Mouse (Mus musculus) embryo, embryonic 11 days (tissue): ENCODE results near the gene Ppp6r2.

ENCODE experiments used
- DNase-seq: peaks from one replicate; pipeline ENCODE4 v3.0.0-alpha.2; 2015

The Ppp6r2 gene

GRCm38 (mm10) chr15:89264485-89264884 is 53.1 kb downstream of the Ppp6r2 start:
- no peak for DNase-seq

DNA sequence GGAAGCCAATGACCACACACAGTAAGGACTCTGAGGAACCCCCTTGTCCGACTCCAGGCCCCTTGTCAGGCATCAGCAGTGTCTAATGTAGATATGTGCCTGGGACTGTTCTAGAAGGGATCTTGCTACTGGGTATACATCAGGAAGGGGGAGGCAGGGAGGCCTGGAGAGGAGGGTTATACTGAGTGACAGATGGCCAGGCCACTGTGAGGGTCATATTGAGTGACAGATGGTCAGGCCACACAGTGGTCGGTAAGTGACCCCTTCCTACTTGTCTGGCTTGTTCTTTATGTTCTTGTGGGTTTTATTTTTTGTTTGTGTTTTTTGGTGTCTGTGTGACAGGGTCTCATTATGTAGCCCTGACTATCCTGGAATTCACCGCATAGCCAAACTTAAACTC is 64.1 kb downstream of the Ppp6r2 start:
- no peak for DNase-seq

- DNase-seq, result no peak
These were observed 66.0 kb downstream of the Ppp6r2 start for GRCm38 (mm10) chr15:89277366-89277765.

DNA sequence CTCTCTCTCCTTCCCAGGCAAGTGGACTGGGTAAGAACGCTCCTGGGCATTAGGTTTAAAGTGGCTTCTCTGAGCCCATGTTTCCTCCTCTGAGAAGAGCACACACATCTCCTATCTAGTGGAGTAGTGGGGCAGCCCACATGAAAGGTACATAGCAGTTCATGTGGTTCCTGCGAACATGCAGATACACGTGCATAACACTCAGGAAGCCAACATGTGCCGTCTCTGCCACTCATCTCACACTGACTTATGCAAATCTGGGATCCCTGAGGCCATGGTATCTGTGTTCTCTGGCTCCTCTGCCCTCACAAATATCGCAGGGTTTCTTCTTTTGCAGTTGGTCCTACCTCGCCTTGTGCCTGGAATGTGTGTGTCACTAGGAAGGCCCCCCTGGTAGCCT is 71.2 kb downstream of the Ppp6r2 start:
- DNase-seq, result no peak

- DNase-seq, result no peak
These were observed 72.7 kb downstream of the Ppp6r2 start for GRCm38 (mm10) chr15:89284094-89284493.

GRCm38 (mm10) chr15:89285004-89285403 is 73.7 kb downstream of the Ppp6r2 start:
- DNase-seq, result no peak

DNA sequence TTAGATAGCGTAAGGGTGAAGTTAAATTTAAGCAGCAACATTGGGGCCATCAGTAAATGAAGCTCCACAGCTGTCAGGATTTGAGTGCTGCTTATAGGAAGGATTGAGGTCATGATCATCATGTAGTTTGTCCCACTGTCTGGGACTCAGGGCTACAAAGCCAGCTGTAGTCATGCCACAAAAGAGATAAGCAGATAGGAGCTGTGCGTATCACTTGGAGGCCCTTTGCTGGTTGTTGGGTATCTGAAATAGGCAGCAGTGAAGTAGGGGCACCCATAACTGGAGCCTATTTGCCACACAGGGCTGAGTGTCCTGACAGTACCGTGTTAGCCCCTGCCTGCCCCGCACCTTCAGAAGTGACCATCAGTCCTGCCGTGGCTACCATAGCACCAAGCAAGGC is 74.1 kb downstream of the Ppp6r2 start:
- DNase-seq, result no peak

- no peak for DNase-seq
These were observed 74.8 kb downstream of the Ppp6r2 start for GRCm38 (mm10) chr15:89286114-89286513.

DNA sequence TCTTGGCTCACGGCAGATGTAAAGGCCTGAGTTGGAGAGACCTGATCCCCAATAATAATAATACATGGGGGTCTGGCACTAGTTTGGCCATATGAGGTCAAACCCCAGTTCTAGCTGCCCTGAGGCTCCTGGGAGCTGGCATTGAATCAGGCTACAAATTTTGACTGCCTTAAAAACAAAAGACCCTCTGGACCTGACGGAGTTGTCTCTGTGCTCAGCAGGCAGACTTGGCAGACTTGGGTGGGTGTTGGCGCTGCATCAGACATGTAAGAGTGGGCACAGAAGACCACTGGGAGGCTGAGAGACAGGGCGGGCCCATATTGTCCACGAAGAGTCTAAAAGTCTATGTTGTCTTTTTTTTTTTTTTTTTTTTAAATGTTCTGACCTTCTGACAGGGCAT is 75.2 kb downstream of the Ppp6r2 start:
- no peak for DNase-seq

- DNase-seq, result no peak
These were observed 76.9 kb downstream of the Ppp6r2 start for GRCm38 (mm10) chr15:89288227-89288767.

GRCm38 (mm10) chr15:89289455-89289854 is 78.1 kb downstream of the Ppp6r2 start:
- no peak for DNase-seq

GRCm38 (mm10) chr15:89291521-89291920 is 80.2 kb downstream of the Ppp6r2 start:
- DNase-seq, result no peak

GRCm38 (mm10) chr15:89292795-89293194 is 81.4 kb downstream of the Ppp6r2 start:
- DNase-seq, result no peak

GRCm38 (mm10) chr15:89293778-89294177 is 82.4 kb downstream of the Ppp6r2 start:
- DNase-seq, result no peak

- DNase-seq, result no peak
These were observed 84.3 kb downstream of the Ppp6r2 start for GRCm38 (mm10) chr15:89295580-89296165.

DNA sequence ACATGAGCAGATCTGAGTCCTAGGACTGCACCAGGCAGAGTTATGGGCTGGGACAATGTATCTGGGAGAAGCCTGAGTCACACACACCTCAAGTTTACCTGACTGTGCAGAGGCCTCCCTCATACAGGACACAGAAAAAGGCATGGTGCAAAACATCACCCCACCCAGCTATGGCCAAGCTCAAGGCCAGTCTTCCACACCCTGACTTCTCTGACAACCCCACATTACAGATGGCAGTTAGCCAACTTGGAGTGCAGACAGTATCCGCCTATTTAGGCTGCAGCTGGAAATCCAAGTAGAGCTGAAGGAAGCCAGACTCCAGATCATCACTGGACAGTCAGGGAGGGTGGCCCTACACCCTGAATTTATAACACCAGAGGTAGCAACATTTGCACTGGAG is 85.1 kb downstream of the Ppp6r2 start:
- no peak for DNase-seq

DNA sequence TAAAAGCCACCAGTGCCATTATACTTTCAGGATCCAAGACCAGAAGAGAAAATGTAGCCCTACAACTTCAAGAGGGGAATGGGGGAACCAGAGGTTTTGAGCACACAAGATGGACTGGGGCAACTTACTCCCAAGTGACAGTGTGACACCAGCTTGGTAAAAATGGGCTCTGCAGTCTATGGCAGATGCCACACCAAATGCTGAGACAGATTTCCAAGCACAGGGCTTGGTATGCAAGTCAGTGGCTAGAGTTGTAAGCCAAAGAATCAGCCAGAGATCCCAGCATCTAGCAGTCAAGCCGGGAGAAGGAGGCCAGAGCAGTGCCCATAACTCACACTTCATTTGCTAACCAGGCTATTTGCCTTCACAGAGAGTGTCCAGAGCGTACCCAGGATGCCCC is 86.3 kb downstream of the Ppp6r2 start:
- DNase-seq, result no peak

GRCm38 (mm10) chr15:89300180-89300579 is 88.8 kb downstream of the Ppp6r2 start:
- DNase-seq, result no peak

DNA sequence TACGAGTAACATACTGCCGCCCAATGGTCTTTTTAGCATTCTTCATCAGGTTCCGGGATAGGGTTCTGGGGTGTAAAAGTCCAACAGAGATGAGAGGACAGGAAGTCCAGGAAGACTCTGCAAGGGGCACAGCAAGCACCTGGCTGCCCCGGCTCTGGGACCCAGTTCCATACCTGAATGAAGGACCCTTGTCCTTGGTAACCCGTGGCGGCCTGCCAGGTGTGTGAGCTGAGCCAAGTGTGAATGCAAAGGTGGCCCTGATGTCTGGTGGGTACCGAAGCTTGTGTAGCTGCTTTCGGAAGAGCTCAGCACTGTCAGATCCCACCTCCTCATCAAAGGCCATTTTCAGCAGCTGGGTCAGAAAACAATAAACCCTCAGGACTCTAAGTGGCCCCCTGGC is 89.2 kb downstream of the Ppp6r2 start:
- no peak for DNase-seq

DNA sequence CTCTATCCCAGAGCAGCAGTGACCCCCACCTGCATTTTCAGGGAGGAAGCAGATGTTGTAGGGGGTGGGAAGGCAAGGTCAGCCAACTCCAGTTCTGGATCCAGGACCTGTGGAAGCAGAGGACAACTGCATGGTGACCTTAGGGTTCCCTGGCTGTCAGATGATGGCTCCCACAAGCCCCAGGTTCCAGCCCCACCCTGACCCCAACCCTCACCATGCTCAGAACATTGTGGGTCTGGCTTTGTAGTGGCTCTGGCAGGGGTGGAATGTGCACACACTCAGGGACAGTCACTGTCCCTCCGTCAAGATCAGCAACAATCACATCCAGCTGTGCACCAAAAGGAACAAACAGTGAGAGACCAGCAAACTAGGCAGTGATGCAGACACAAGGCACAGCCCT is 94.6 kb downstream of the Ppp6r2 start:
- DNase-seq, result no peak

- DNase-seq, result no peak
These were observed 96.1 kb downstream of the Ppp6r2 start for GRCm38 (mm10) chr15:89307461-89307860.

GRCm38 (mm10) chr15:89308406-89309139 is 97.2 kb downstream of the Ppp6r2 start:
- no peak for DNase-seq

- DNase-seq, result no peak
These were observed 98.7 kb downstream of the Ppp6r2 start for GRCm38 (mm10) chr15:89309962-89310498.

- DNase-seq, result no peak
These were observed 102.0 kb downstream of the Ppp6r2 start for GRCm38 (mm10) chr15:89313359-89313758.
